Mouse (Mus musculus): ENCODE results near the gene Fbxo41. TPM values are rescaled to one million over a fixed set of nuclear protein-coding genes. Genes with fewer than 3 reads are reported as not detected.

Fbxo41 gene
- polyA plus RNA-seq (2014; fragmentation: Illumina TruSeq; extraction: RNeasy Lipid Tissue Mini Kit (QIAGEN cat#74804); ENCODE audit: low read depth, low replicate concordance), result not detected

GRCm38 (mm10) chr6:85502911-85503250 lies at the start of gene Fbxo41:
Fbxo41 (minus strand) TSS chr6:85502994.

GRCm38 (mm10) chr6:85513531-85513910 lies 10.7 kb upstream of the Fbxo41 start, which contains the start of gene Egr4:
Egr4 (minus strand) TSS chr6:85513589.

GRCm38 (mm10) chr6:85451664-85452410 lies 51.0 kb downstream of the Fbxo41 start, which contains the start of gene Pradc1:
Pradc1 (minus strand) TSS chr6:85451970.

GRCm38 (mm10) chr6:85450697-85451663 lies 51.8 kb downstream of the Fbxo41 start, which contains the start of gene Cct7:
Cct7 (plus strand) TSS chr6:85451514.

GRCm38 (mm10) chr6:85431842-85432431 lies 70.9 kb downstream of the Fbxo41 start, which contains the start of gene Smyd5:
Smyd5 (plus strand) TSS chr6:85431989.

GRCm38 (mm10) chr6:85423836-85424379 lies 78.9 kb downstream of the Fbxo41 start, which contains the start of gene Noto:
Noto (plus strand) TSS chr6:85423886.

Other genes starting within 250 kb of the Fbxo41 start
- 4.1 TPM for gene Sfxn5, start 169.6 kb downstream of the Fbxo41 start, polyA plus RNA-seq (2014; fragmentation: Illumina TruSeq; extraction: RNeasy Lipid Tissue Mini Kit (QIAGEN cat#74804); ENCODE audit: low read depth, low replicate concordance)
- 52.2 TPM for gene Rab11fip5, start 128.4 kb downstream of the Fbxo41 start, polyA plus RNA-seq (2014; fragmentation: Illumina TruSeq; extraction: RNeasy Lipid Tissue Mini Kit (QIAGEN cat#74804); ENCODE audit: low read depth, low replicate concordance)
- not detected for gene Noto, start 79.1 kb downstream of the Fbxo41 start, polyA plus RNA-seq (2014; fragmentation: Illumina TruSeq; extraction: RNeasy Lipid Tissue Mini Kit (QIAGEN cat#74804); ENCODE audit: low read depth, low replicate concordance)
- 16.5 TPM for gene Smyd5, start 71.0 kb downstream of the Fbxo41 start, polyA plus RNA-seq (2014; fragmentation: Illumina TruSeq; extraction: RNeasy Lipid Tissue Mini Kit (QIAGEN cat#74804); ENCODE audit: low read depth, low replicate concordance)
- 156 TPM for gene Cct7, start 51.5 kb downstream of the Fbxo41 start, polyA plus RNA-seq (2014; fragmentation: Illumina TruSeq; extraction: RNeasy Lipid Tissue Mini Kit (QIAGEN cat#74804); ENCODE audit: low read depth, low replicate concordance)
- 20.1 TPM for gene Pradc1, start 51.0 kb downstream of the Fbxo41 start, polyA plus RNA-seq (2014; fragmentation: Illumina TruSeq; extraction: RNeasy Lipid Tissue Mini Kit (QIAGEN cat#74804); ENCODE audit: low read depth, low replicate concordance)
- gene Egr4, start 10.6 kb upstream of the Fbxo41 start, polyA plus RNA-seq (2014; fragmentation: Illumina TruSeq; extraction: RNeasy Lipid Tissue Mini Kit (QIAGEN cat#74804); ENCODE audit: low read depth, low replicate concordance), result not detected
- 1.2 TPM for gene Alms1, start 84.5 kb upstream of the Fbxo41 start, polyA plus RNA-seq (2014; fragmentation: Illumina TruSeq; extraction: RNeasy Lipid Tissue Mini Kit (QIAGEN cat#74804); ENCODE audit: low read depth, low replicate concordance)
- gene Nat8f7, start 210.2 kb upstream of the Fbxo41 start, polyA plus RNA-seq (2014; fragmentation: Illumina TruSeq; extraction: RNeasy Lipid Tissue Mini Kit (QIAGEN cat#74804); ENCODE audit: low read depth, low replicate concordance), result not detected